Mouse (Mus musculus) liver, adult 2 months (tissue): Measurements from ENCODE around the gene Srp9. TPM values are rescaled to one million over a fixed set of nuclear protein-coding genes. Genes with fewer than 3 reads are reported as not detected.
A peak's percentile ranks its signal among the peaks of the same experiment; 100 is the strongest.

Experiments
- DNase-seq: peaks from one replicate; pipeline ENCODE4 v3.0.0-alpha.2; 2011; ENCODE audit warnings: low read depth, low spot score; ENCODE audit errors: extremely low read depth
- H3K27ac ChIP-seq: fragments of 200-500 bp; replicated peaks from 2 replicates; pipeline ENCODE4 v1.5.1; 2012; ENCODE audit warnings: low read depth, mild to moderate bottlenecking, control low read depth, inconsistent platforms, low read length; ENCODE audit not compliant: insufficient read depth
- H3K27me3 ChIP-seq: fragments of 200-500 bp; 2 replicates; pipeline ENCODE4 v1.6.1; 2012; ENCODE audit warnings: mild to moderate bottlenecking, moderate library complexity, low read length, inconsistent platforms; ENCODE audit not compliant: control insufficient read depth, insufficient read depth
- H3K36me3 ChIP-seq: fragments of 200-500 bp; 2 replicates; pipeline ENCODE4 v1.6.1; 2012; ENCODE audit warnings: low read length, inconsistent platforms; ENCODE audit not compliant: control insufficient read depth, insufficient read depth
- H3K4me1 ChIP-seq: fragments of 200-500 bp; 2 replicates; pipeline ENCODE4 v1.6.1; 2011; ENCODE audit warnings: low read length; ENCODE audit not compliant: control insufficient read depth, insufficient read depth
- H3K4me3 ChIP-seq: fragments of 200-500 bp; 2 replicates; pipeline ENCODE4 v1.5.1; 2011; ENCODE audit warnings: low read depth, mild to moderate bottlenecking, control low read depth, low read length, moderate library complexity; ENCODE audit not compliant: insufficient read depth
- H3K79me2 ChIP-seq: fragments of 200-500 bp; 2 replicates; pipeline ENCODE4 v1.6.1; 2012; ENCODE audit warnings: inconsistent platforms, mild to moderate bottlenecking, low read length, moderate library complexity; ENCODE audit not compliant: control insufficient read depth, insufficient read depth
- H3K9ac ChIP-seq: fragments of 200-500 bp; 2 replicates; pipeline ENCODE4 v1.6.1; 2012; ENCODE audit warnings: low read depth, mild to moderate bottlenecking, control low read depth, inconsistent platforms, low read length
- CTCF ChIP-seq: fragments of 200-500 bp; IDR thresholded peaks from 2 replicates; pipeline ENCODE4 v1.5.1; 2011; ENCODE audit warnings: low read depth, low read length, control low read depth
- POLR2A ChIP-seq: fragments of 200-500 bp; IDR thresholded peaks from 2 replicates; pipeline ENCODE4 v1.6.1; 2011; ENCODE audit warnings: low read length, control low read depth; ENCODE audit not compliant: insufficient read depth; ENCODE audit errors: extremely low read depth
- WGBS: fragments of 180-500 bp; shearing (Covaris S2); methylation state at CpG from one replicate; pipeline ENCODE4 v1.1.7; 2018; 5-methylcytosine and 5-hydroxymethylcytosine counted together
- polyA plus RNA-seq: library from polyadenylated mRNA; depleted of rRNA; stranded (reverse); fragments of >200 nt; gene quantifications from 2 replicates; pipeline ENCODE4 v1.2.3, GENCODE M21; 2012
- total RNA-seq: library from RNA; depleted of rRNA; stranded (reverse); fragments of >200 nt; gene quantifications from 2 replicates; pipeline ENCODE4 v1.2.3, GENCODE M21; 2014

Gene Srp9
- total and polyA plus RNA-seq, 2 experiments, result 47.7 to 110 TPM

DNA sequence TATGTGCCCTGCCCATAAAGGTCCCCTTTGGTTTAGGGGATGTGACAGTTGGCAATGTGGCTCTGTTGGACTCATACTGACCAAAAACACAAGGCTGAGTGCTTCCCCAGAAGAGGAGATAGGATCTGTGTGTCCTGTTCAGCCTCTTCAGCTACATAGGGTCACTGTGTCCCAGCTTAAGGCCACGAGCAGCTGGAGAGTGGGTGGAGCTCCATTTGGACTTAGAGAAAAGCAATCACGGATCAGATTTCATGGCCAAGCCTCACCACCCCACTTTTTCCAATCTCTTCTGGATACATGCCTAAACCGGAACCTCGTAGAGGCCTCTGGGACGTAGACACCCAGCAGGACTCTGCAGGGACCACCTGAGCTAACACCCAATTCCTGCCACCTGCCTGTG, 25.5 kb upstream of the Srp9 start:
- H3K9ac ChIP-seq, result no peak overlapping the region
- no peak overlapping the region for H3K27ac ChIP-seq
- H3K4me1 ChIP-seq, result no peaks in the 10 kb centered on the region
- no peak for DNase-seq
- H3K79me2 ChIP-seq, result no peaks in the 10 kb centered on the region
- no peaks in the 10 kb centered on the region for H3K36me3 ChIP-seq
- 78% methylated on average over 5 of the region's 5 CpGs for WGBS
- no peak overlapping the region for H3K4me3 ChIP-seq
- no peak for TF ChIP-seq CTCF
- no peak for TF ChIP-seq POLR2A
- H3K27me3 ChIP-seq, result no peaks in the 10 kb centered on the region

DNA sequence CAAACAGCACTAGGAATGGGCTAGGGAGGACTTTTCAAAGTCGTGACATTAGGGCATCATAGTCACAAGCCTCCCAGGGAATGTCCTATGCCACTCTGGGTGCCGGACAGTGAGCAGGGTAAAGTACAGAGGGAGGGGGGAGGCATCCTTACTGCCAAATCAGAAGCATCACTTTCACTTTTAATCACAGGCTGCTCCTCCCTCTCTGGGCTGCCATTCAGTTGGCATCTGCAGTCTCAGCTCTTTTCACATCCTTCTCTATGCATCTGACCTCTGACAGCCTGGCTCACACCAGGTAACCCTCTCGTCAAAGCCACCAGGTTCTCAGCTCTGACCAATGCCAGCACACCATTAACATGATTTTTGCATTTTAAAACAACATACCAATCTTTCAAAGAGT, 24.1 kb upstream of the Srp9 start:
- Histone ChIP-seq H3K9ac (no peak overlapping the region), H3K79me2 (no peaks in the 10 kb centered on the region), H3K4me1 (no peaks in the 10 kb centered on the region), H3K27ac (no peak overlapping the region), H3K36me3 (no peaks in the 10 kb centered on the region), H3K27me3 (no peaks in the 10 kb centered on the region), H3K4me3 (no peak overlapping the region)
- TF ChIP-seq CTCF, result no peak
- no peak for TF ChIP-seq POLR2A
- 9% methylated on average over 3 of the region's 3 CpGs for WGBS
- DNase-seq, result peak; percentile 53

DNA sequence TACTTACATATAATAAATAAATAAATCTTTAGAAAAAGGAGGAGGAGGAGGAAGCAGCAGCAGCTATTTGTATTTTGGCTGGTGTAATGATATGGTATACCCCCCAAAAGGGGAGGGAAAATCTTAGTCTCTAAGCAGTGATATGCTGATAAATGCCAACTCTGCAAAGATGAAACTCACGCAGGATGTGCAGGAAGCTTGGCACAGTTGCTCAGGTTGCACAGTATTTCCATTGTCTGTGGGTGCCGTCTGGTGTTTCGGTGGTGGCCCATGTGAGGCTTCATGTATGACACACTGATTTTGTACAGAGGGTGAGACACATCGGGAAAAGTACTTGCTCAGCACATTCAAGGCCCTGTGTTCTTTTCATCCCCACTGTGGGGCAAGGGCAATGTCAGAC, 23.1 kb upstream of the Srp9 start:
- Histone ChIP-seq H3K36me3 (no peaks in the 10 kb centered on the region), H3K4me3 (no peak overlapping the region), H3K9ac (no peak overlapping the region), H3K27me3 (no peaks in the 10 kb centered on the region), H3K27ac (no peak overlapping the region), H3K79me2 (no peaks in the 10 kb centered on the region), H3K4me1 (no peaks in the 10 kb centered on the region)
- 74% methylated on average over 4 of the region's 4 CpGs for WGBS
- DNase-seq, result no peak
- TF ChIP-seq POLR2A (no peak), CTCF (no peak)

DNA sequence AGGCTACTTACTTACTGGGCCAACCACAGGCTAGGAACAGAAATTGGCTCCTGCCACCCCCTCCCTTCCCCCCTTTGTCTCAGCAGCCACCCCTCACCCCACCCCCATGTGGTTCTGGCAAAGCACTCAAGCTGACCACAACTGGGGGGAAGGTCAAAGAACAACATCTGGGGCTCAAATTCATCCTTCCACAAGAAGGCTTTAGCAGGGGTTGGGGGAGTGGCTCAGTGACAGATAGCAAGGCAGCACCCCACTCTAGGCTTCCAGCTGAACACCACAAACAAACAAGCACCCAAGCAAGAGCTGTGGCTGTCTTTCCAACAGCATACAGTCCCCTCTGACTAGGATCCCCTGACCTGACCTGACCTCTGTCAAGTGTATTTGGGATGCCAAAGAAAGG, 21.8 kb upstream of the Srp9 start:
- no peaks in the 10 kb centered on the region for H3K27me3 ChIP-seq
- TF ChIP-seq CTCF (no peak), POLR2A (no peak)
- H3K27ac ChIP-seq, result no peak overlapping the region
- no peaks in the 10 kb centered on the region for H3K4me1 ChIP-seq
- H3K79me2 ChIP-seq, result no peaks in the 10 kb centered on the region
- H3K4me3 ChIP-seq, result no peak overlapping the region
- no peak overlapping the region for H3K9ac ChIP-seq
- no peaks in the 10 kb centered on the region for H3K36me3 ChIP-seq
- DNase-seq, result no peak

DNA sequence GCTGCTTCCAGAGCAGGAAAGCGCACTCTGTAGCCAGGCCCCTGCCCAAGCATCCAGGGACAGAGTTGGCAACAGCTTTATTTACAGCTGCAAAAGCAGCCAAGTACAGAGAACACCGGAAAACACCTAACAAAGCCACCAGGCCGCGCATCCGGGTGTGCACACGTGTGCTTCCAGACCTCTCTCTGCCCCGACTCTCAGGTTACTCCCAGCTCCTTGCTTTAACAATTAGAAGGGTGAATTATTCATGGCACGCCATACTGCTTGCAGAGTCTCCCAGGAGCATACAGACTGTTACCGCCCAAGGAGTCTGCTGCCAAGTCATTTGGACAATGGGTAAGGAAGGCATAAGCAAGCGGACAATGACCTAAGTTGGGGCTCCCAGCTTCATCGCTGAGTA, 21.1 kb upstream of the Srp9 start:
- Histone ChIP-seq H3K9ac (no peak overlapping the region), H3K36me3 (no peaks in the 10 kb centered on the region), H3K79me2 (no peaks in the 10 kb centered on the region), H3K27me3 (no peaks in the 10 kb centered on the region), H3K4me3 (no peak overlapping the region), H3K4me1 (no peaks in the 10 kb centered on the region), H3K27ac (no peak overlapping the region)
- DNase-seq, result no peak
- 94% methylated on average over 11 of the region's 11 CpGs for WGBS
- TF ChIP-seq CTCF, result no peak
- TF ChIP-seq POLR2A, result no peak

DNA sequence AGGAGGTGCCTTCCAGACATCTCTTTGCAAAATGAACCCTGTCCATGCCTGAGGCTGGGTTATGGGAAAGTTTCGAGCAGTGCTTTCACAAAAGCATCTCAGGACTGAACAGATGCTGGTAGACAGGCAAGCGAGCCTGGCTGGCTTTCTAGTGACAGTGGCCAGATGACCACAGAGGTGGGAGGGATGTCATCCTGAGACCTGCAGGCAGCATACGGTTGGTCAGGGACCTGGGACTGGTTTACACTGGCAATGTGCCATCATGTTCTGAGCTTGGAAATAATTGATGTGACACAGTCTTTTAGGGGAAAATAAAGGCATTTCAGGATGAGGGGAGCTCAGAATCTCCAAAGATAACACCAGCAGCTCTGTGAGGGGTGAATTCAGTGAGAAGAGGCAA, 19.5 kb upstream of the Srp9 start:
- TF ChIP-seq POLR2A (no peak), CTCF (no peak)
- Histone ChIP-seq H3K9ac (no peak overlapping the region), H3K27ac (no peak overlapping the region), H3K4me1 (no peaks in the 10 kb centered on the region), H3K79me2 (no peaks in the 10 kb centered on the region), H3K36me3 (no peaks in the 10 kb centered on the region), H3K27me3 (no peaks in the 10 kb centered on the region), H3K4me3 (no peak overlapping the region)
- WGBS, result 57% methylated on average over 3 of the region's 3 CpGs
- no peak for DNase-seq

DNA sequence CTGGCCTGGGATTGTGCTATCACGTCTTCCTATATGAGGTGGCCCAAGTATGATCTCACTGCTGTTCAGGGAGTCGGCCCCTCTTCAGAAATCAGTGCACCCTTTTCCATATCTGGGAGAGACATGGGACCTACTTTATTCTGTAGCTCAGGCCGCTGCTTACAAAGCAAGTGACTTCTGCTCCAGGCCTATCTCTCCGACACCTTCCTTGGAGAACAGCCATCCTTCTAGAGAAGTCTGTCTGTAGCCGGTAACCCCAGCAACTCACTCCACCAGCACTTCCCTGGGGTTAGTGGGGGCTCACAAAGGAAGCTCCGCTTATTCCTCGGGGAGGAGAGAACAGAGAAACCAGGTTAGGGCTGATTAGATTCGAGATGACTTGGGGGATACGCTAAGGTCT, 17.3 kb upstream of the Srp9 start:
- H3K27me3 ChIP-seq, result no peaks in the 10 kb centered on the region
- H3K27ac ChIP-seq, result no peak overlapping the region
- TF ChIP-seq CTCF, result no peak
- no peak for TF ChIP-seq POLR2A
- no peak for DNase-seq
- WGBS, result 90% methylated on average over 9 of the region's 9 CpGs
- H3K9ac ChIP-seq, result no peak overlapping the region
- H3K79me2 ChIP-seq, result no peaks in the 10 kb centered on the region
- no peaks in the 10 kb centered on the region for H3K36me3 ChIP-seq
- no peak overlapping the region for H3K4me3 ChIP-seq
- no peaks in the 10 kb centered on the region for H3K4me1 ChIP-seq
